Mouse (Mus musculus) right cerebral cortex, postnatal 10 days (tissue): Measurements from ENCODE around the gene Npm1.
A peak's percentile ranks its signal among the peaks of the same experiment; 100 is the strongest.

Source experiments
- DNase-seq, 2 experiments: peaks; one replicate each; pipeline ENCODE4 v3.0.0; 2021; ENCODE audit warnings: low spot score in 2 of 2

Gene Npm1

GRCm38 (mm10) chr11:33180701-33181116, 17.7 kb upstream of the Npm1 start:
- no peak for DNase-seq

- no peak for DNase-seq
These were observed 16.8 kb upstream of the Npm1 start for GRCm38 (mm10) chr11:33179802-33180201.

GRCm38 (mm10) chr11:33176525-33177245, 13.7 kb upstream of the Npm1 start:
- DNase-seq, result peak; percentile 43 to 69

- DNase-seq, result no peak
These were observed 12.8 kb upstream of the Npm1 start for GRCm38 (mm10) chr11:33175768-33176167.

GRCm38 (mm10) chr11:33170489-33170888, 7.5 kb upstream of the Npm1 start:
- DNase-seq, result peak in 1 of 2 experiments; percentile 50

- peak; percentile 82 to 86 for DNase-seq
These were observed 602 bp downstream of the Npm1 start for GRCm38 (mm10) chr11:33162211-33162997.

GRCm38 (mm10) chr11:33159741-33160140, 3.3 kb downstream of the Npm1 start:
- DNase-seq, result no peak

- DNase-seq, result no peak
These were observed 5.4 kb downstream of the Npm1 start for GRCm38 (mm10) chr11:33157453-33158196.

GRCm38 (mm10) chr11:33156436-33157015, 6.5 kb downstream of the Npm1 start:
- DNase-seq, result no peak

- no peak for DNase-seq
These were observed 8.5 kb downstream of the Npm1 start for GRCm38 (mm10) chr11:33154459-33154858.

GRCm38 (mm10) chr11:33152997-33153396, 10.0 kb downstream of the Npm1 start:
- DNase-seq, result no peak

GRCm38 (mm10) chr11:33151780-33152145, 11.2 kb downstream of the Npm1 start:
- no peak for DNase-seq

GRCm38 (mm10) chr11:33151128-33151779, 11.8 kb downstream of the Npm1 start:
- DNase-seq, result no peak

GRCm38 (mm10) chr11:33150364-33150763, 12.6 kb downstream of the Npm1 start:
- DNase-seq, result no peak

- DNase-seq, result no peak
These were observed 13.6 kb downstream of the Npm1 start for GRCm38 (mm10) chr11:33149453-33149852.

GRCm38 (mm10) chr11:33149088-33149436, 13.9 kb downstream of the Npm1 start:
- no peak for DNase-seq

GRCm38 (mm10) chr11:33148338-33149087, 14.5 kb downstream of the Npm1 start:
- peak; percentile 85 for DNase-seq

GRCm38 (mm10) chr11:33147572-33148337, 15.3 kb downstream of the Npm1 start:
- peak; percentile 48 to 53 for DNase-seq

GRCm38 (mm10) chr11:33147171-33147571, 15.8 kb downstream of the Npm1 start, which contains the start of gene Fgf18:
Gene Fgf18 (minus strand): TSS chr11:33147400.
- DNase-seq, result peak; percentile 54 to 57

- peak; percentile 52 to 67 for DNase-seq
These were observed 16.3 kb downstream of the Npm1 start for GRCm38 (mm10) chr11:33146651-33147131.
